Mouse (Mus musculus) gonadal fat pad, adult 2 months (tissue): ENCODE measurements around the gene Hipk3. TPM values are rescaled to one million over a fixed set of nuclear protein-coding genes. Genes with fewer than 3 reads are reported as not detected.

Experiments
- DNase-seq: peaks from one replicate; pipeline ENCODE4 v3.0.0-alpha.2; 2012; ENCODE audit warnings: low read depth
- polyA plus RNA-seq: library from polyadenylated mRNA; depleted of rRNA; stranded (reverse); fragments of >200 nt; gene quantifications from 2 replicates; pipeline ENCODE4 v1.2.3, GENCODE M21; 2012

The Hipk3 gene
- polyA plus RNA-seq, 1 experiment: 46.9 TPM

GRCm38 (mm10) chr2:104471161-104471560, 23.1 kb downstream of the Hipk3 start:
- no peak for DNase-seq

- DNase-seq: no peak
Measured at GRCm38 (mm10) chr2:104470536-104470935, 23.7 kb downstream of the Hipk3 start.

GRCm38 (mm10) chr2:104468419-104468818, 25.8 kb downstream of the Hipk3 start:
- DNase-seq: no peak

GRCm38 (mm10) chr2:104466908-104467616, 27.2 kb downstream of the Hipk3 start:
- no peak for DNase-seq

GRCm38 (mm10) chr2:104465639-104466430, 28.4 kb downstream of the Hipk3 start:
- no peak for DNase-seq

- no peak for DNase-seq
Measured at GRCm38 (mm10) chr2:104460021-104460420, 34.2 kb downstream of the Hipk3 start.

GRCm38 (mm10) chr2:104458569-104459332, 35.5 kb downstream of the Hipk3 start:
- DNase-seq: no peak

GRCm38 (mm10) chr2:104457106-104457505, 37.1 kb downstream of the Hipk3 start:
- DNase-seq: no peak

GRCm38 (mm10) chr2:104450685-104451084, 43.6 kb downstream of the Hipk3 start:
- DNase-seq: no peak

GRCm38 (mm10) chr2:104449191-104449590, 45.1 kb downstream of the Hipk3 start:
- DNase-seq: no peak

- DNase-seq: no peak
Measured at GRCm38 (mm10) chr2:104448201-104448600, 46.0 kb downstream of the Hipk3 start.

GRCm38 (mm10) chr2:104446016-104446415, 48.2 kb downstream of the Hipk3 start:
- DNase-seq: no peak

- no peak for DNase-seq
Measured at GRCm38 (mm10) chr2:104444776-104445175, 49.5 kb downstream of the Hipk3 start.

- DNase-seq: no peak
Measured at GRCm38 (mm10) chr2:104442341-104442740, 51.9 kb downstream of the Hipk3 start.

- no peak for DNase-seq
Measured at GRCm38 (mm10) chr2:104436226-104436625, 58.0 kb downstream of the Hipk3 start.

- DNase-seq: no peak
Measured at GRCm38 (mm10) chr2:104431067-104431466, 63.2 kb downstream of the Hipk3 start.

- no peak for DNase-seq
Measured at GRCm38 (mm10) chr2:104430566-104430965, 63.7 kb downstream of the Hipk3 start.

- DNase-seq: no peak
Measured at GRCm38 (mm10) chr2:104426112-104426511, 68.1 kb downstream of the Hipk3 start.

GRCm38 (mm10) chr2:104422230-104422629, 72.0 kb downstream of the Hipk3 start:
- DNase-seq: no peak

GRCm38 (mm10) chr2:104420805-104421204, 73.4 kb downstream of the Hipk3 start:
- DNase-seq: no peak

GRCm38 (mm10) chr2:104419999-104420398, 74.2 kb downstream of the Hipk3 start:
- DNase-seq: no peak

GRCm38 (mm10) chr2:104419411-104419810, 74.8 kb downstream of the Hipk3 start:
- DNase-seq: no peak
